Mouse (Mus musculus) lung, embryonic 16.5 days (tissue): ENCODE results near the gene Zfp964. TPM values are rescaled to one million over a fixed set of nuclear protein-coding genes. Genes with fewer than 3 reads are reported as not detected.

Experiments
- ATAC-seq: fragments of 200-750 bp; cut with Nextera tagmentation; 2 replicates; pipeline ENCODE4 v1.8.0; 2017; ENCODE audit warnings: low read depth, mild to moderate bottlenecking, moderate library complexity
- H3K27ac ChIP-seq: fragments of 300-500 bp; sonication (generic); 2 replicates; pipeline ENCODE4 v1.5.1; 2014; ENCODE audit warnings: mild to moderate bottlenecking, control low read depth, low read length
- H3K27me3 ChIP-seq: fragments of 300-500 bp; sonication (generic); 2 replicates; pipeline ENCODE4 v1.6.1; 2014; ENCODE audit warnings: low read depth, low read length, mixed read lengths; ENCODE audit not compliant: control insufficient read depth, insufficient read depth
- H3K36me3 ChIP-seq: fragments of 300-500 bp; sonication (generic); 2 replicates; pipeline ENCODE4 v1.6.1; 2014; ENCODE audit warnings: low read length; ENCODE audit not compliant: control insufficient read depth, insufficient read depth
- H3K4me1 ChIP-seq: fragments of 300-500 bp; sonication (generic); replicated peaks from 2 replicates; pipeline ENCODE4 v1.6.1; 2014; ENCODE audit warnings: low read length, mixed read lengths; ENCODE audit not compliant: control insufficient read depth, insufficient read depth
- H3K4me2 ChIP-seq: fragments of 300-500 bp; sonication (generic); 2 replicates; pipeline ENCODE4 v1.6.1; 2014; ENCODE audit warnings: low read depth, low read length, control low read depth
- H3K4me3 ChIP-seq: fragments of 300-500 bp; sonication (generic); 2 replicates; pipeline ENCODE4 v1.5.1; 2014; ENCODE audit warnings: mild to moderate bottlenecking, low read length, control low read depth
- H3K9ac ChIP-seq: fragments of 300-500 bp; sonication (generic); 2 replicates; pipeline ENCODE4 v1.6.1; 2014; ENCODE audit warnings: low read length, control low read depth
- H3K9me3 ChIP-seq: fragments of 300-500 bp; sonication (generic); 2 replicates; pipeline ENCODE4 v1.6.1; 2016; ENCODE audit warnings: low read length; ENCODE audit not compliant: control insufficient read depth
- WGBS: fragments of 180-500 bp; shearing (Covaris S2); extraction: QIAGEN DNeasy Blood & Tissue Kit; methylation state at CpG from one replicate; pipeline ENCODE4 v1.1.7; 2014; 5-methylcytosine and 5-hydroxymethylcytosine counted together
- polyA plus RNA-seq: library from polyadenylated mRNA; unstranded; fragments of >200 nt; fragmentation: Nextera tagmentation; extraction: Ambion mirVana; gene quantifications from 2 replicates; pipeline ENCODE4 v1.2.1, GENCODE M21; 2015

Gene Zfp964
- polyA plus RNA-seq, 1 experiment from 2014 or later = 1.5 TPM

DNA sequence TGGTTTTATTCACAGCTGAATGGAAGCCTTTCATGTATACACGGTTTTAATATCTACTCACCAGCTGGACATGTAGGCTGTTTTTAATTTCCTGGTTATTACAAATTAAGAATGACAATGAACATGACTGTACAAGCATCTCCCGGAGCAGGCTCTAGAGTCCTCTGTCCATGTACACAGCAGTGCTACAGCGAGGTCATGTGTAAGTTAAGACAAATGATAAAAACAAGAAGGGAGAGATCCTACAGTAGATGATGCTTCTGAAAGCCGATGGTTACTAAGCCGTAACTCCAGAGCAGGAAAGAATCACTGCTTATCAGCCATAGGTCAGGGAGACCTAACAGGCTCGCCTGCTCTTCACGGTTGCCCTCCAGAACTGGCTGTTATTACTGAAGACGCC lies 59.2 kb downstream of the Zfp964 start:
- Histone ChIP-seq H3K4me2 (no peak overlapping the region), H3K9ac (no peak overlapping the region), H3K27ac (no peak overlapping the region), H3K4me3 (no peak overlapping the region), H3K27me3 (no peaks in the 10 kb centered on the region), H3K36me3 (peaks cover 17% of the 10 kb centered on the region), H3K4me1 (peaks cover 7% of the 10 kb centered on the region), H3K9me3 (no peaks in the 10 kb centered on the region)
- no peak for ATAC-seq
- 88% methylated on average over 8 of the region's 8 CpGs for whole genome bisulfite sequencing

DNA sequence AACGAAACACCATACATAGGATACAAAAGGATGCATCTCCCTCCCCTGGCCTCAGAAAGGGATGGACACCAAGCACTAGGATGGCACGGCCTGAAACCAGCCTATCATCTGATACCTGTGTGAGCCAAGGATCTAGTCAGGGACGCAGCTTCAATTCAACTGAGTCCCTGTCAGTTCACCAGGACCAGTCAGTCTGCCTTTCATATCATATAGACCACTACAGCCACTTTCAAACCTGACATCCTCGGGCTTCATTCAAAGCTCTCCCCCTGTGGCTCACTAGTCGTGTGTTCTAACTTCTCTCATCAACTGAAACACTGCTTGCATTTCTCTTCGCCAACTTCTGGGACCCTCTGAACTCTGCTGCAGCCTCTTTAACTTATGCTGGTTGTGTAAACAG lies 61.1 kb downstream of the Zfp964 start:
- H3K27ac ChIP-seq = no peak overlapping the region
- H3K4me2 ChIP-seq = peak overlapping the region; percentile 49
- 71% methylated on average over 6 of the region's 6 CpGs for WGBS
- H3K9ac ChIP-seq = peak overlapping the region; percentile 49; the same call in 1 of the 2 replicates
- H3K4me1 ChIP-seq = peaks cover 7% of the 10 kb centered on the region
- H3K27me3 ChIP-seq = no peaks in the 10 kb centered on the region
- ATAC-seq = no peak
- H3K36me3 ChIP-seq = peaks cover 2% of the 10 kb centered on the region; the same call in 1 of the 2 replicates
- H3K9me3 ChIP-seq = no peaks in the 10 kb centered on the region
- H3K4me3 ChIP-seq = peak overlapping the region; percentile 22; the same call in 1 of the 2 replicates

Other genes with a start within 250 kb of the Zfp964 start
- not detected in 2 replicates for gene Gm9495, start 200.9 kb upstream of the Zfp964 start, polyA plus RNA-seq
- gene Gm7697, start 131.5 kb upstream of the Zfp964 start, polyA plus RNA-seq = not detected in 2 replicates
- 22.1 and 24.3 TPM in 2 replicates for gene Zfp868, start 28.9 kb upstream of the Zfp964 start, polyA plus RNA-seq
- gene Zfp869, start 56.2 kb downstream of the Zfp964 start, polyA plus RNA-seq = 27.7 and 28.2 TPM in 2 replicates
- gene Zfp963, start 95.5 kb downstream of the Zfp964 start, polyA plus RNA-seq = 8.4 TPM in 2 replicates
- gene Gm20422, start 120.4 kb downstream of the Zfp964 start, polyA plus RNA-seq = 0.85 and 1.2 TPM in 2 replicates
- gene Atp13a1, start 136.7 kb downstream of the Zfp964 start, polyA plus RNA-seq = 41.8 and 45.8 TPM in 2 replicates
- 26.7 and 27.9 TPM in 2 replicates for gene Zfp866, start 136.7 kb downstream of the Zfp964 start, polyA plus RNA-seq
- gene Gmip, start 154.2 kb downstream of the Zfp964 start, polyA plus RNA-seq = 7.1 and 7.9 TPM in 2 replicates
- gene Lpar2, start 167.9 kb downstream of the Zfp964 start, polyA plus RNA-seq = 0.45 and 0.48 TPM in 2 replicates
- gene Pbx4, start 178.0 kb downstream of the Zfp964 start, polyA plus RNA-seq = 13.4 and 17.1 TPM in 2 replicates
- 0.26 and 0.30 TPM in 2 replicates for gene Cilp2, start 233.2 kb downstream of the Zfp964 start, polyA plus RNA-seq
- 2.0 and 2.7 TPM in 2 replicates for gene Tssk6, start 247.7 kb downstream of the Zfp964 start, polyA plus RNA-seq
- gene Ndufa13, start 248.1 kb downstream of the Zfp964 start, polyA plus RNA-seq = 176 and 179 TPM in 2 replicates
- gene Yjefn3, start 248.2 kb downstream of the Zfp964 start, polyA plus RNA-seq = 4.0 and 4.1 TPM in 2 replicates